Mouse (Mus musculus) MEL (cell line): ENCODE results near the gene Cyp1a1. TPM values are rescaled to one million over a fixed set of nuclear protein-coding genes. Genes with fewer than 3 reads are reported as not detected.

Source experiments
- DNase-seq: peaks from one replicate; pipeline ENCODE4 v3.0.0; 2011; ENCODE audit warnings: low read depth, low spot score
- H3K27ac ChIP-seq: 2 replicates; pipeline ENCODE4 v1.5.1; 2012; ENCODE audit warnings: low read depth, mild to moderate bottlenecking, control low read depth, low read length, moderate library complexity; ENCODE audit not compliant: control insufficient read depth
- H3K27me3 ChIP-seq, 2 experiments: fragments of 150-350 bp in 1 of 2; sonication (generic) in 1 of 2; 2 replicates each; pipeline ENCODE4 v1.6.1; 2012; ENCODE audit warnings: low read length in 2 of 2, mild to moderate bottlenecking in 2 of 2, improper control_type of control experiment in 1 of 2, moderate library complexity in 1 of 2; ENCODE audit not compliant: insufficient read depth in 2 of 2, control insufficient read depth in 1 of 2
- H3K36me3 ChIP-seq, 2 experiments: 2 replicates each; pipeline ENCODE4 v1.6.1; 2012 to 2014; ENCODE audit warnings: low read length in 2 of 2, improper control_type of control experiment in 1 of 2, inconsistent platforms in 1 of 2, mild to moderate bottlenecking in 1 of 2; ENCODE audit not compliant: insufficient read depth in 2 of 2, control insufficient read depth in 1 of 2
- H3K4me1 ChIP-seq, 2 experiments: fragments of 150-350 bp in 1 of 2; sonication (generic) in 1 of 2; 2 replicates each; pipeline ENCODE4 v1.6.1; 2012; ENCODE audit warnings: low read length in 2 of 2, improper control_type of control experiment in 1 of 2, mild to moderate bottlenecking in 1 of 2; ENCODE audit not compliant: insufficient read depth in 2 of 2, control insufficient read depth in 1 of 2
- H3K4me3 ChIP-seq, 2 experiments: fragments of 150-350 bp in 1 of 2; sonication (generic) in 1 of 2; 2 replicates each; pipeline ENCODE4 v1.5.1; 2012; ENCODE audit warnings: low read depth in 2 of 2, low read length in 2 of 2, mild to moderate bottlenecking in 2 of 2, moderate library complexity in 2 of 2, control low read depth in 1 of 2, improper control_type of control experiment in 1 of 2; ENCODE audit not compliant: control insufficient read depth in 1 of 2, insufficient read depth in 1 of 2
- H3K79me2 ChIP-seq: 2 replicates; pipeline ENCODE4 v1.6.1; 2012; ENCODE audit warnings: mild to moderate bottlenecking, low read length, moderate library complexity; ENCODE audit not compliant: control insufficient read depth, poor library complexity, insufficient read depth
- H3K9ac ChIP-seq: 2 replicates; pipeline ENCODE4 v1.6.1; 2012; ENCODE audit warnings: low read depth, mild to moderate bottlenecking, control low read depth, low read length, moderate library complexity; ENCODE audit not compliant: control insufficient read depth, poor library complexity, severe bottlenecking
- H3K9me3 ChIP-seq: fragments of 150-350 bp; sonication (generic); replicated peaks from 2 replicates; pipeline ENCODE4 v1.6.1; 2012; ENCODE audit warnings: mild to moderate bottlenecking, low read length, improper control_type of control experiment, moderate library complexity; ENCODE audit not compliant: insufficient read depth
- BHLHE40 ChIP-seq: IDR thresholded peaks from 2 replicates; pipeline ENCODE4 v1.6.1; 2012; ENCODE audit warnings: low read depth, mild to moderate bottlenecking, inconsistent platforms, low read length, improper control_type of control experiment, borderline replicate concordance
- CHD2 ChIP-seq: IDR thresholded peaks from 2 replicates; pipeline ENCODE4 v1.6.1; 2011; ENCODE audit warnings: low read length, improper control_type of control experiment
- E2F4 ChIP-seq: IDR thresholded peaks from 2 replicates; pipeline ENCODE4 v1.6.1; 2011; ENCODE audit warnings: low read depth, low read length, improper control_type of control experiment, borderline replicate concordance
- ELF1 ChIP-seq: IDR thresholded peaks from 2 replicates; pipeline ENCODE4 v1.6.1; 2014; ENCODE audit warnings: low read depth, mild to moderate bottlenecking, inconsistent platforms, low read length, improper control_type of control experiment, moderate library complexity
- EP300 ChIP-seq, 2 experiments: IDR thresholded peaks; 2 replicates each; pipeline ENCODE4 v1.6.1; 2011; ENCODE audit warnings: improper control_type of control experiment in 2 of 2, low read length in 2 of 2, low read depth in 1 of 2, mild to moderate bottlenecking in 1 of 2
- ETS1 ChIP-seq: IDR thresholded peaks from 2 replicates; pipeline ENCODE4 v1.6.1; 2012; ENCODE audit warnings: low read depth, mild to moderate bottlenecking, inconsistent platforms, low read length, improper control_type of control experiment, moderate library complexity
- GABPA ChIP-seq: IDR thresholded peaks from 2 replicates; pipeline ENCODE4 v1.6.1; 2012; ENCODE audit warnings: low read depth, mild to moderate bottlenecking, inconsistent platforms, low read length, improper control_type of control experiment, moderate library complexity
- GATA1 ChIP-seq: IDR thresholded peaks from 2 replicates; pipeline ENCODE4 v1.6.1; 2011; ENCODE audit warnings: low read depth, low read length, improper control_type of control experiment
- HCFC1 ChIP-seq: IDR thresholded peaks from 2 replicates; pipeline ENCODE4 v1.6.1; 2012; ENCODE audit warnings: low read depth, mild to moderate bottlenecking, inconsistent platforms, low read length, improper control_type of control experiment, moderate library complexity
- JUND ChIP-seq: IDR thresholded peaks from 2 replicates; pipeline ENCODE4 v1.6.1; 2011; ENCODE audit warnings: low read depth, mild to moderate bottlenecking, improper control_type of control experiment, low read length
- KAT2A ChIP-seq: conservative IDR thresholded peaks from 2 replicates; pipeline ENCODE4 v1.6.1; 2012; ENCODE audit warnings: low read depth, low read length, improper control_type of control experiment, inconsistent platforms
- MAX ChIP-seq: IDR thresholded peaks from 2 replicates; pipeline ENCODE4 v1.6.1; 2011; ENCODE audit warnings: low read length, improper control_type of control experiment
- MAZ ChIP-seq: IDR thresholded peaks from 2 replicates; pipeline ENCODE4 v1.6.1; 2012; ENCODE audit warnings: low read depth, mild to moderate bottlenecking, inconsistent platforms, low read length, improper control_type of control experiment
- MEF2A ChIP-seq: IDR thresholded peaks from 2 replicates; pipeline ENCODE4 v1.6.1; 2014; ENCODE audit warnings: low read depth, mild to moderate bottlenecking, inconsistent platforms, low read length, improper control_type of control experiment; ENCODE audit not compliant: poor library complexity, insufficient replicate concordance, severe bottlenecking; ENCODE audit errors: extremely low read depth
- MYB ChIP-seq: IDR thresholded peaks from 2 replicates; pipeline ENCODE4 v1.6.1; 2011; ENCODE audit warnings: mild to moderate bottlenecking, low read depth, low read length, improper control_type of control experiment
- NELFE ChIP-seq: IDR thresholded peaks from 2 replicates; pipeline ENCODE4 v1.6.1; 2011; ENCODE audit warnings: low read depth, low read length, improper control_type of control experiment
- NRF1 ChIP-seq: IDR thresholded peaks from 2 replicates; pipeline ENCODE4 v1.6.1; 2014; ENCODE audit warnings: low read depth, mild to moderate bottlenecking, inconsistent platforms, low read length, improper control_type of control experiment, moderate library complexity; ENCODE audit not compliant: poor library complexity, insufficient read depth, severe bottlenecking
- POLR2A ChIP-seq, 2 experiments: IDR thresholded peaks; 2 replicates each; pipeline ENCODE4 v1.6.1; 2011 to 2012; ENCODE audit warnings: low read length in 2 of 2, mild to moderate bottlenecking in 2 of 2, control low read depth in 1 of 2, improper control_type of control experiment in 1 of 2, low read depth in 1 of 2, moderate library complexity in 1 of 2; ENCODE audit not compliant: control insufficient read depth in 1 of 2, insufficient read depth in 1 of 2, poor library complexity in 1 of 2
- POLR2AphosphoS2 ChIP-seq: IDR thresholded peaks from 2 replicates; pipeline ENCODE4 v1.6.1; 2011; ENCODE audit warnings: low read length, improper control_type of control experiment
- RAD21 ChIP-seq: IDR thresholded peaks from 2 replicates; pipeline ENCODE4 v1.6.1; 2011; ENCODE audit warnings: mild to moderate bottlenecking, low read depth, low read length, improper control_type of control experiment
- SIN3A ChIP-seq: IDR thresholded peaks from 2 replicates; pipeline ENCODE4 v1.6.1; 2012; ENCODE audit warnings: low read length, improper control_type of control experiment, inconsistent platforms
- SMC3 ChIP-seq: IDR thresholded peaks from 2 replicates; pipeline ENCODE4 v1.6.1; 2011; ENCODE audit warnings: low read depth, low read length, improper control_type of control experiment
- TBP ChIP-seq: IDR thresholded peaks from 2 replicates; pipeline ENCODE4 v1.8.0; 2011; ENCODE audit warnings: low read depth, low read length, improper control_type of control experiment
- TCF12 ChIP-seq: IDR thresholded peaks from 2 replicates; pipeline ENCODE4 v1.6.1; 2014; ENCODE audit warnings: low read depth, mild to moderate bottlenecking, inconsistent platforms, low read length, improper control_type of control experiment, moderate library complexity
- ZC3H11A ChIP-seq: IDR thresholded peaks from 2 replicates; pipeline ENCODE4 v1.6.1; 2012; ENCODE audit warnings: low read depth, mild to moderate bottlenecking, inconsistent platforms, low read length, improper control_type of control experiment
- ZKSCAN1 ChIP-seq: IDR thresholded peaks from 2 replicates; pipeline ENCODE4 v1.6.1; 2012; ENCODE audit warnings: low read depth, mild to moderate bottlenecking, inconsistent platforms, low read length, improper control_type of control experiment, moderate library complexity
- ZMIZ1 ChIP-seq: IDR thresholded peaks from 2 replicates; pipeline ENCODE4 v1.6.1; 2012; ENCODE audit warnings: low read depth, mild to moderate bottlenecking, inconsistent platforms, low read length, improper control_type of control experiment, moderate library complexity
- ZNF384 ChIP-seq: IDR thresholded peaks from 2 replicates; pipeline ENCODE4 v1.6.1; 2012; ENCODE audit warnings: low read depth, mild to moderate bottlenecking, inconsistent platforms, low read length, improper control_type of control experiment
- polyA plus RNA-seq, 2 experiments: library from polyadenylated mRNA; stranded (reverse) in 1 of 2; unstranded in 1 of 2; fragments of >175 nt in 1 of 2; fragments of >200 nt in 1 of 2; gene quantifications; 2 replicates each; pipeline versions ENCODE4 v1.2.1 to v1.2.4; 2012; ENCODE audit warnings: low replicate concordance in 2 of 2, low read depth in 1 of 2; ENCODE audit not compliant: insufficient read length in 2 of 2, insufficient read depth in 1 of 2, missing spikeins in 1 of 2
- total RNA-seq: library from RNA; depleted of rRNA; stranded (reverse); fragments of 300-350 nt; gene quantifications from 2 replicates; pipeline ENCODE4 v1.2.3, GENCODE M21; 2012

Gene Cyp1a1
- total and polyA plus RNA-seq, 3 experiments: 0.04 to 0.26 TPM; not detected in 1

DNA sequence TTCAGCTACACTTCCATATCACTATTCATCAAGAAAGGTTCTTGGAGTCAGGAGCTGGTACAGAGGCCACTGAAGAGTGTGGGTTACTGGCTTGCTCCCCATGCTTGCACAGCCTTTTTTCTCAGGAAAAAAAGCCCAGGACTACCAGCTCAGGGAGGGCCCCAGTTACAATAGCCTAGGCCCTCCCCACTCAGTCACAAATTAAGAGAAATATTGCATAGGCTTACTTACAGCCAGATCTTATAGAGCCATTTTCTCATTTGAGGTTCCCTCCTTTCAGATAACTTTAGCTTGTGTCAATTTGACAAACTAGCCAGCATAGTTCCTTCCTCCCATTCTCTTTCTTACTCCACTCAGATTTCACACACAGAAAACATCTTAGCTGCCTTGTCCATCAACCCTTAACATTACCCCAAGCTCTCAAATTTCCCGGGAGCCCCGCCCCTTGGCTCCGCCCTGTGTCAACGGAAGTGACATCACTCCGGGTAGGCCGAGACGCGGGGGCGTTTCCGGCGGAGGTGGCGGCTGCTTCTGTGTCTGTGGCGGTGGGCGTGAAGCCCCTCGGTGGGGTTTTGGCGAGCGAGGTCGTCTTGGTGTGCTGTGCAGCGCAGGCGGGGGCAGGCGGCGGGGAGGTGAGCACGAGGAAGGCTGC is 20.5 kb downstream of the Cyp1a1 start, which contains the start of gene Edc3:
Gene Edc3, plus strand, starts transcription at position 473 of the 652 bp plus-strand sequence.
- peak within 1 kb of the TSS; percentile 85 for H3K9ac ChIP-seq
- peak; percentile 95 for DNase-seq
- peaks cover 22% of the 10 kb centered on the region for H3K79me2 ChIP-seq
- H3K4me1 ChIP-seq: peaks cover 0 to 3% of the 10 kb centered on the region in 2 experiments; a peak in 1 of 4 replicates
- H3K36me3 ChIP-seq: peaks cover 3 to 8% of the 10 kb centered on the region in 2 experiments; a peak in 3 of 4 replicates
- peak within 1 kb of the TSS; percentile 65 for H3K27ac ChIP-seq
- TF ChIP-seq EP300 (IDR thresholded peaks at IDR 0.05; ENCODE audit: low read depth in 1 of 2, low read length in 2 of 2) (0 out of 4 replicates have a peak, but pooled peaks of 1 of the 2 experiments have one; percentile 25), HCFC1 (peak; percentile 84), ETS1 (0 out of 2 replicates have a peak, but pooled peaks have one; percentile 45), MAX (no peak), ZC3H11A (no peak), ELF1 (peak; percentile 77), BHLHE40 (no peak), NELFE (peak; percentile 79), KAT2A (no peak; the same call in 1 of the 2 replicates), POLR2A (IDR thresholded peaks at IDR 0.05; ENCODE audit: control insufficient read depth in 1 of 2, insufficient read depth in 1 of 2, low read depth in 1 of 2, low read length in 2 of 2, poor library complexity in 1 of 2) (peak; percentile 51 to 73; a peak in 3 of 4 replicates), NRF1 (no peak), TCF12 (peak; percentile 29; the same call in 1 of the 2 replicates), SIN3A (peak; percentile 69), MAZ (peak; percentile 80; the same call in 1 of the 2 replicates), E2F4 (no peak), MEF2A (no peak), CHD2 (no peak), POLR2AphosphoS2 (peak; percentile 83; the same call in 1 of the 2 replicates)
- H3K9me3 ChIP-seq: no peaks in the 10 kb centered on the region
- H3K4me3 ChIP-seq: peak within 1 kb of the TSS; percentile 84 to 91
- peaks cover 1 to 2% of the 10 kb centered on the region in 2 experiments; a peak in 2 of 4 replicates for H3K27me3 ChIP-seq

DNA sequence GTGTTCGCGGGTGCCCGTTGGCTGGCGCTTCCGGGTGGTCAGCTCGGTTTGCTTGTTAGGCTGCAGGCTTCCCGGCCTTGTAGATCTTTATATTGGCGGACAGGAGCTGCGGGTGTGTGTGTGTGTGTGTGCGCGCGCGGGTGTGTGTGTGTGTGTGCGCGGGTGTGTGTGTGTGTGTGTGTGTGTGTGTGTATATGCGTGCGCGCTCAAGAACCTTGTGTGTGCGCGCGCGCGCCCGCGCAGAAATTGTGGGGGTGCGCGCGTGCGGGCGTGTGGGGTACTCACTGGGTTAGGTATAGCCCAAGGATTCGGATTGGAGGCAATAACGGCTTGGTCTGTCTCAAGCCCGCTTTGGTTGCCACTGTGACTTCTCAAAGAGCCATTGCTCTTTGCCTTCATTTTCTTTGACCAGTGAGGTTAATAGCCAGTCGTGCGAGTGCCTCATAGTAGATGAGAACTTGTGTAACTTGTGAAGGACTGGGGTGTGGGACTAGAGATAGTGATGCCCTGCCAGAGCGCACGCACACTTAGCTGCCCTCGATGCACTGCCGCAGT is 21.1 kb downstream of the Cyp1a1 start:
- Histone ChIP-seq H3K9me3 (no peaks in the 10 kb centered on the region), H3K27ac (peak overlapping the region; percentile 65), H3K9ac (peak overlapping the region; percentile 85), H3K4me1 (peaks cover 0 to 3% of the 10 kb centered on the region in 2 experiments; a peak in 1 of 4 replicates), H3K27me3 (peaks cover 0 to 1% of the 10 kb centered on the region in 2 experiments; a peak in 1 of 4 replicates), H3K4me3 (peak overlapping the region; percentile 84 to 91), H3K36me3 (peaks cover 4 to 8% of the 10 kb centered on the region in 2 experiments), H3K79me2 (peaks cover 22% of the 10 kb centered on the region)
- DNase-seq: peak; percentile 84
- TF ChIP-seq ZC3H11A (no peak), MYB (no peak), NRF1 (peak; percentile 58), TBP (0 out of 2 replicates have a peak, but pooled peaks have one; percentile 24), MAZ (no peak), EP300 (IDR thresholded peaks at IDR 0.05; ENCODE audit: low read depth in 1 of 2, low read length in 2 of 2) (no peak), GATA1 (no peak), ZNF384 (no peak), ZMIZ1 (no peak), POLR2A (IDR thresholded peaks at IDR 0.05; ENCODE audit: control insufficient read depth in 1 of 2, insufficient read depth in 1 of 2, low read depth in 1 of 2, low read length in 2 of 2, poor library complexity in 1 of 2) (peak in 1 of 2 experiments; percentile 25; a peak in 1 of 4 replicates), KAT2A (no peak), ZKSCAN1 (no peak), JUND (no peak), POLR2AphosphoS2 (no peak), E2F4 (no peak), SMC3 (no peak), GABPA (no peak), NELFE (no peak), RAD21 (no peak), MAX (no peak)
